Mouse (Mus musculus) heart, embryonic 12.5 days (tissue): ENCODE results near the gene Ankrd22. TPM values are rescaled to one million over a fixed set of nuclear protein-coding genes. Genes with fewer than 3 reads are reported as not detected.

ENCODE experiments used
- ATAC-seq: fragments of 200-750 bp; cut with Nextera tagmentation; 2 replicates; pipeline ENCODE4 v1.8.0; 2017; ENCODE audit warnings: moderate TSS enrichment, moderate library complexity; ENCODE audit not compliant: insufficient number of reproducible peaks, low FRiP score
- H3K27ac ChIP-seq: fragments of 300-500 bp; sonication (generic); 2 replicates; pipeline ENCODE4 v1.5.1; 2016; ENCODE audit warnings: mild to moderate bottlenecking, moderate library complexity; ENCODE audit not compliant: poor library complexity, severe bottlenecking
- H3K27me3 ChIP-seq: fragments of 300-500 bp; sonication (generic); replicated peaks from 2 replicates; pipeline ENCODE4 v1.6.1; 2016; ENCODE audit warnings: mild to moderate bottlenecking, moderate library complexity
- H3K36me3 ChIP-seq: fragments of 300-500 bp; sonication (generic); 2 replicates; pipeline ENCODE4 v1.6.1; 2016; ENCODE audit warnings: mild to moderate bottlenecking, moderate library complexity
- H3K4me1 ChIP-seq: fragments of 300-500 bp; sonication (generic); replicated peaks from 2 replicates; pipeline ENCODE4 v1.6.1; 2016; ENCODE audit warnings: mild to moderate bottlenecking
- H3K4me2 ChIP-seq: fragments of 300-500 bp; sonication (generic); 2 replicates; pipeline ENCODE4 v1.6.1; 2016; ENCODE audit warnings: mild to moderate bottlenecking, moderate library complexity
- H3K4me3 ChIP-seq: fragments of 300-500 bp; sonication (generic); 2 replicates; pipeline ENCODE4 v1.5.1; 2016; ENCODE audit warnings: mild to moderate bottlenecking
- H3K9ac ChIP-seq: fragments of 300-500 bp; sonication (generic); 2 replicates; pipeline ENCODE4 v1.6.1; 2016; ENCODE audit warnings: mild to moderate bottlenecking, moderate library complexity
- H3K9me3 ChIP-seq: fragments of 300-500 bp; sonication (generic); replicated peaks from 2 replicates; pipeline ENCODE4 v1.6.1; 2016; ENCODE audit warnings: mild to moderate bottlenecking, moderate library complexity
- WGBS: fragments of 180-500 bp; shearing (Covaris S2); methylation state at CpG from one replicate; pipeline ENCODE4 v1.1.7; 2016; 5-methylcytosine and 5-hydroxymethylcytosine counted together
- polyA plus RNA-seq: library from polyadenylated mRNA; unstranded; fragments of >200 nt; fragmentation: Nextera tagmentation; extraction: Ambion mirVana; gene quantifications from 2 replicates; pipeline ENCODE4 v1.2.1, GENCODE M21; 2016

The Ankrd22 gene
- polyA plus RNA-seq, 1 experiment from 2014 or later: not detected

GRCm38 (mm10) chr19:34198901-34199300, 33.0 kb upstream of the Ankrd22 start:
- 67% methylated on average over 4 of the region's 4 CpGs for WGBS
- no peak for ATAC-seq
- H3K9me3 ChIP-seq: no peaks in the 10 kb centered on the region
- no peak overlapping the region for H3K27ac ChIP-seq
- no peaks in the 10 kb centered on the region for H3K4me1 ChIP-seq
- no peak overlapping the region for H3K9ac ChIP-seq
- no peak overlapping the region for H3K4me2 ChIP-seq
- H3K36me3 ChIP-seq: no peaks in the 10 kb centered on the region
- H3K4me3 ChIP-seq: no peak overlapping the region
- no peaks in the 10 kb centered on the region for H3K27me3 ChIP-seq

- H3K4me2 ChIP-seq: no peak overlapping the region
- no peak overlapping the region for H3K9ac ChIP-seq
- WGBS: 90% methylated on average over 1 of the region's 1 CpGs
- H3K9me3 ChIP-seq: no peaks in the 10 kb centered on the region
- H3K4me3 ChIP-seq: no peak overlapping the region
- H3K4me1 ChIP-seq: no peaks in the 10 kb centered on the region
- no peaks in the 10 kb centered on the region for H3K27me3 ChIP-seq
- ATAC-seq: no peak
- H3K36me3 ChIP-seq: no peaks in the 10 kb centered on the region
- H3K27ac ChIP-seq: no peak overlapping the region
Observed at GRCm38 (mm10) chr19:34198066-34198465, 32.2 kb upstream of the Ankrd22 start.

GRCm38 (mm10) chr19:34195031-34195430, 29.2 kb upstream of the Ankrd22 start:
- no peaks in the 10 kb centered on the region for H3K9me3 ChIP-seq
- no peaks in the 10 kb centered on the region for H3K4me1 ChIP-seq
- H3K4me2 ChIP-seq: no peak overlapping the region
- no peak for ATAC-seq
- WGBS: 78% methylated on average over 2 of the region's 2 CpGs
- no peaks in the 10 kb centered on the region for H3K36me3 ChIP-seq
- H3K4me3 ChIP-seq: no peak overlapping the region
- no peak overlapping the region for H3K27ac ChIP-seq
- H3K27me3 ChIP-seq: no peaks in the 10 kb centered on the region
- H3K9ac ChIP-seq: no peak overlapping the region

- H3K4me1 ChIP-seq: no peaks in the 10 kb centered on the region
- H3K4me2 ChIP-seq: no peak overlapping the region
- WGBS: 88% methylated on average over 6 of the region's 6 CpGs
- no peaks in the 10 kb centered on the region for H3K9me3 ChIP-seq
- H3K27me3 ChIP-seq: no peaks in the 10 kb centered on the region
- no peak for ATAC-seq
- H3K4me3 ChIP-seq: no peak overlapping the region
- H3K9ac ChIP-seq: no peak overlapping the region
- no peaks in the 10 kb centered on the region for H3K36me3 ChIP-seq
- no peak overlapping the region for H3K27ac ChIP-seq
Observed at GRCm38 (mm10) chr19:34194132-34194745, 28.4 kb upstream of the Ankrd22 start.

GRCm38 (mm10) chr19:34193683-34194082, 27.8 kb upstream of the Ankrd22 start:
- WGBS: 64% methylated on average over 9 of the region's 9 CpGs
- no peak overlapping the region for H3K27ac ChIP-seq
- H3K9me3 ChIP-seq: no peaks in the 10 kb centered on the region
- no peaks in the 10 kb centered on the region for H3K4me1 ChIP-seq
- no peak for ATAC-seq
- H3K4me3 ChIP-seq: peak overlapping the region; percentile 73; the same call in 1 of the 2 replicates
- H3K4me2 ChIP-seq: peak overlapping the region; percentile 91
- no peaks in the 10 kb centered on the region for H3K27me3 ChIP-seq
- no peaks in the 10 kb centered on the region for H3K36me3 ChIP-seq
- H3K9ac ChIP-seq: no peak overlapping the region

- peak overlapping the region; percentile 45; the same call in 1 of the 2 replicates for H3K9ac ChIP-seq
Observed at GRCm38 (mm10) chr19:34193149-34193548, 27.3 kb upstream of the Ankrd22 start.

GRCm38 (mm10) chr19:34192008-34192963, 26.4 kb upstream of the Ankrd22 start, which contains the start of gene Stambpl1:
Stambpl1 (plus strand) TSS chr19:34192229.
- H3K27me3 ChIP-seq: no peaks in the 10 kb centered on the region
- H3K27ac ChIP-seq: no peak within 1 kb of the TSS
- ATAC-seq: peak; percentile 74
- no peaks in the 10 kb centered on the region for H3K36me3 ChIP-seq
- no peaks in the 10 kb centered on the region for H3K9me3 ChIP-seq
- no peaks in the 10 kb centered on the region for H3K4me1 ChIP-seq
- H3K4me2 ChIP-seq: peak within 1 kb of the TSS; percentile 91
- H3K9ac ChIP-seq: peak within 1 kb of the TSS; percentile 67
- H3K4me3 ChIP-seq: peak within 1 kb of the TSS; percentile 73
- under 1% methylated on average over 62 of the region's 62 CpGs for WGBS

More at GRCm38 (mm10) chr19:34193149-34193548, 27.3 kb upstream of the Ankrd22 start:
- no peak overlapping the region for H3K27ac ChIP-seq
- 11% methylated on average over 9 of the region's 9 CpGs for whole genome bisulfite sequencing
- H3K4me3 ChIP-seq: peak overlapping the region; percentile 73
- H3K36me3 ChIP-seq: no peaks in the 10 kb centered on the region
- H3K9me3 ChIP-seq: no peaks in the 10 kb centered on the region
- no peak for ATAC-seq
- no peaks in the 10 kb centered on the region for H3K27me3 ChIP-seq
- no peaks in the 10 kb centered on the region for H3K4me1 ChIP-seq
- peak overlapping the region; percentile 91 for H3K4me2 ChIP-seq

GRCm38 (mm10) chr19:34191645-34192007, 25.8 kb upstream of the Ankrd22 start:
- Histone ChIP-seq H3K4me3 (peak overlapping the region; percentile 73), H3K4me1 (no peaks in the 10 kb centered on the region), H3K4me2 (peak overlapping the region; percentile 91), H3K27me3 (no peaks in the 10 kb centered on the region), H3K27ac (no peak overlapping the region), H3K9ac (peak overlapping the region; percentile 67), H3K9me3 (no peaks in the 10 kb centered on the region), H3K36me3 (no peaks in the 10 kb centered on the region)
- 29% methylated on average over 10 of the region's 10 CpGs for WGBS
- ATAC-seq: no peak

GRCm38 (mm10) chr19:34186845-34187244, 21.0 kb upstream of the Ankrd22 start:
- 86% methylated on average over 4 of the region's 4 CpGs for WGBS

GRCm38 (mm10) chr19:34182490-34182889, 16.6 kb upstream of the Ankrd22 start:
- Histone ChIP-seq H3K36me3 (no peaks in the 10 kb centered on the region), H3K27me3 (no peaks in the 10 kb centered on the region), H3K4me1 (no peaks in the 10 kb centered on the region), H3K27ac (no peak overlapping the region), H3K4me3 (no peak overlapping the region), H3K9ac (no peak overlapping the region), H3K9me3 (no peaks in the 10 kb centered on the region), H3K4me2 (no peak overlapping the region)
- ATAC-seq: no peak
- 67% methylated on average over 5 of the region's 5 CpGs for WGBS

More at GRCm38 (mm10) chr19:34186845-34187244, 21.0 kb upstream of the Ankrd22 start:
- H3K4me2 ChIP-seq: no peak overlapping the region
- no peaks in the 10 kb centered on the region for H3K27me3 ChIP-seq
- no peaks in the 10 kb centered on the region for H3K9me3 ChIP-seq
- H3K9ac ChIP-seq: no peak overlapping the region
- no peaks in the 10 kb centered on the region for H3K36me3 ChIP-seq
- ATAC-seq: no peak
- no peaks in the 10 kb centered on the region for H3K4me1 ChIP-seq
- H3K4me3 ChIP-seq: no peak overlapping the region
- H3K27ac ChIP-seq: no peak overlapping the region

- no peak overlapping the region for H3K4me3 ChIP-seq
- no peaks in the 10 kb centered on the region for H3K9me3 ChIP-seq
- no peak overlapping the region for H3K27ac ChIP-seq
- H3K36me3 ChIP-seq: no peaks in the 10 kb centered on the region
- ATAC-seq: no peak
- 78% methylated on average over 3 of the region's 3 CpGs for WGBS
- H3K27me3 ChIP-seq: no peaks in the 10 kb centered on the region
- H3K4me1 ChIP-seq: no peaks in the 10 kb centered on the region
- no peak overlapping the region for H3K9ac ChIP-seq
- no peak overlapping the region for H3K4me2 ChIP-seq
Observed at GRCm38 (mm10) chr19:34181234-34181633, 15.4 kb upstream of the Ankrd22 start.
